Mouse (Mus musculus): ENCODE measurements around the gene Klk7. TPM values are rescaled to one million over a fixed set of nuclear protein-coding genes. Genes with fewer than 3 reads are reported as not detected.

Gene Klk7
- polyA plus RNA-seq, 1 experiment from 2014 or later, result not detected

- Histone ChIP-seq H3K9ac (ENCODE audit: low read depth, low read length) (no peak overlapping the region), H3K4me3 (ENCODE audit: low read length) (no peak overlapping the region), H3K27me3 (replicated peaks; ENCODE audit: control insufficient read depth, insufficient read depth, low read length) (no peaks in the 10 kb centered on the region), H3K4me2 (ENCODE audit: low read depth, low read length) (no peak overlapping the region), H3K27ac (ENCODE audit: low read length) (no peak overlapping the region), H3K9me3 (ENCODE audit: control insufficient read depth, low read length) (no peaks in the 10 kb centered on the region), H3K36me3 (ENCODE audit: control insufficient read depth, insufficient read depth, low read length) (no peaks in the 10 kb centered on the region), H3K4me1 (ENCODE audit: control insufficient read depth, insufficient read depth, low read length) (no peaks in the 10 kb centered on the region)
- WGBS, result 66% methylated on average over 2 of the region's 2 CpGs
- ATAC-seq, result no peak
Observed at GRCm38 (mm10) chr7:43789295-43789694, 21.8 kb upstream of the Klk7 start.

- Histone ChIP-seq H3K4me2 (ENCODE audit: low read depth, low read length) (no peak within 1 kb of the TSS), H3K27me3 (replicated peaks; ENCODE audit: control insufficient read depth, insufficient read depth, low read length) (0 out of 2 replicates have a peak, but pooled peaks cover 3% of the 10 kb centered on the region), H3K9me3 (ENCODE audit: control insufficient read depth, low read length) (no peaks in the 10 kb centered on the region), H3K36me3 (ENCODE audit: control insufficient read depth, insufficient read depth, low read length) (no peaks in the 10 kb centered on the region), H3K4me3 (ENCODE audit: low read length) (no peak within 1 kb of the TSS), H3K9ac (ENCODE audit: low read depth, low read length) (no peak within 1 kb of the TSS), H3K4me1 (ENCODE audit: control insufficient read depth, insufficient read depth, low read length) (peaks cover 4% of the 10 kb centered on the region), H3K27ac (ENCODE audit: low read length) (no peak within 1 kb of the TSS)
- no peak for ATAC-seq
- 74% methylated on average over 7 of the region's 7 CpGs for WGBS
Observed at GRCm38 (mm10) chr7:43791591-43791990, 19.5 kb upstream of the Klk7 start, which contains the start of gene Klk9. TSS of gene Klk9 (plus strand) at chr7:43791891.

- Histone ChIP-seq H3K9me3 (ENCODE audit: control insufficient read depth, low read length) (no peaks in the 10 kb centered on the region), H3K4me2 (ENCODE audit: low read depth, low read length) (peak overlapping the region; percentile 88), H3K36me3 (ENCODE audit: control insufficient read depth, insufficient read depth, low read length) (no peaks in the 10 kb centered on the region), H3K4me1 (ENCODE audit: control insufficient read depth, insufficient read depth, low read length) (peaks cover 8% of the 10 kb centered on the region), H3K9ac (ENCODE audit: low read depth, low read length) (no peak overlapping the region; the same call in 1 of the 2 replicates), H3K27me3 (replicated peaks; ENCODE audit: control insufficient read depth, insufficient read depth, low read length) (0 out of 2 replicates have a peak, but pooled peaks cover 3% of the 10 kb centered on the region), H3K4me3 (ENCODE audit: low read length) (peak overlapping the region; percentile 57), H3K27ac (ENCODE audit: low read length) (no peak overlapping the region)
- 8% methylated on average over 8 of the region's 8 CpGs for WGBS
- 0 out of 2 replicates have a peak, but pooled peaks have one; percentile 14 for ATAC-seq
Observed at GRCm38 (mm10) chr7:43796355-43796754, 14.7 kb upstream of the Klk7 start.

- Histone ChIP-seq H3K9ac (ENCODE audit: low read depth, low read length) (peak within 1 kb of the TSS; percentile 58; the same call in 1 of the 2 replicates), H3K27ac (ENCODE audit: low read length) (no peak within 1 kb of the TSS), H3K36me3 (ENCODE audit: control insufficient read depth, insufficient read depth, low read length) (no peaks in the 10 kb centered on the region), H3K9me3 (ENCODE audit: control insufficient read depth, low read length) (no peaks in the 10 kb centered on the region), H3K27me3 (replicated peaks; ENCODE audit: control insufficient read depth, insufficient read depth, low read length) (0 out of 2 replicates have a peak, but pooled peaks cover 3% of the 10 kb centered on the region), H3K4me3 (ENCODE audit: low read length) (peak within 1 kb of the TSS; percentile 57), H3K4me2 (ENCODE audit: low read depth, low read length) (peak within 1 kb of the TSS; percentile 88), H3K4me1 (ENCODE audit: control insufficient read depth, insufficient read depth, low read length) (peaks cover 8% of the 10 kb centered on the region)
- ATAC-seq, result peak; percentile 57; the same call in 1 of the 2 replicates
- under 1% methylated on average over 28 of the region's 28 CpGs for WGBS
Observed at GRCm38 (mm10) chr7:43797333-43797769, 13.7 kb upstream of the Klk7 start, which contains the start of gene Klk8. TSS of gene Klk8 (plus strand) at chr7:43797577.

GRCm38 (mm10) chr7:43797844-43798462, 13.1 kb upstream of the Klk7 start:
- 35% methylated on average over 13 of the region's 13 CpGs for WGBS
- Histone ChIP-seq H3K27me3 (replicated peaks; ENCODE audit: control insufficient read depth, insufficient read depth, low read length) (0 out of 2 replicates have a peak, but pooled peaks cover 3% of the 10 kb centered on the region), H3K4me1 (ENCODE audit: control insufficient read depth, insufficient read depth, low read length) (peaks cover 8% of the 10 kb centered on the region), H3K4me3 (ENCODE audit: low read length) (peak overlapping the region; percentile 57), H3K36me3 (ENCODE audit: control insufficient read depth, insufficient read depth, low read length) (no peaks in the 10 kb centered on the region), H3K9me3 (ENCODE audit: control insufficient read depth, low read length) (no peaks in the 10 kb centered on the region), H3K4me2 (ENCODE audit: low read depth, low read length) (peak overlapping the region; percentile 88), H3K27ac (ENCODE audit: low read length) (no peak overlapping the region), H3K9ac (ENCODE audit: low read depth, low read length) (peak overlapping the region; percentile 58; the same call in 1 of the 2 replicates)
- 0 out of 2 replicates have a peak, but pooled peaks have one; percentile 16 for ATAC-seq

- Histone ChIP-seq H3K4me1 (ENCODE audit: control insufficient read depth, insufficient read depth, low read length) (peaks cover 8% of the 10 kb centered on the region), H3K27me3 (replicated peaks; ENCODE audit: control insufficient read depth, insufficient read depth, low read length) (0 out of 2 replicates have a peak, but pooled peaks cover 3% of the 10 kb centered on the region), H3K4me3 (ENCODE audit: low read length) (no peak overlapping the region), H3K36me3 (ENCODE audit: control insufficient read depth, insufficient read depth, low read length) (no peaks in the 10 kb centered on the region), H3K4me2 (ENCODE audit: low read depth, low read length) (no peak overlapping the region), H3K9me3 (ENCODE audit: control insufficient read depth, low read length) (no peaks in the 10 kb centered on the region), H3K27ac (ENCODE audit: low read length) (no peak overlapping the region), H3K9ac (ENCODE audit: low read depth, low read length) (no peak overlapping the region)
- no peak for ATAC-seq
- 77% methylated on average over 7 of the region's 7 CpGs for WGBS
Observed at GRCm38 (mm10) chr7:43799876-43800275, 11.2 kb upstream of the Klk7 start.

GRCm38 (mm10) chr7:43815211-43815610, 4.1 kb downstream of the Klk7 start:
- H3K4me1 ChIP-seq (ENCODE audit: control insufficient read depth, insufficient read depth, low read length), result no peaks in the 10 kb centered on the region
- whole genome bisulfite sequencing, result 88% methylated on average over 7 of the region's 7 CpGs
- no peaks in the 10 kb centered on the region for H3K36me3 ChIP-seq (ENCODE audit: control insufficient read depth, insufficient read depth, low read length)

GRCm38 (mm10) chr7:43816746-43817145, 5.7 kb downstream of the Klk7 start:
- no peak for ATAC-seq
- H3K4me3 ChIP-seq (ENCODE audit: low read length), result no peak overlapping the region
- no peak overlapping the region for H3K4me2 ChIP-seq (ENCODE audit: low read depth, low read length)
- no peaks in the 10 kb centered on the region for H3K36me3 ChIP-seq (ENCODE audit: control insufficient read depth, insufficient read depth, low read length)
- H3K4me1 ChIP-seq (ENCODE audit: control insufficient read depth, insufficient read depth, low read length), result no peaks in the 10 kb centered on the region
- no peaks in the 10 kb centered on the region for H3K27me3 ChIP-seq (replicated peaks; ENCODE audit: control insufficient read depth, insufficient read depth, low read length)
- H3K27ac ChIP-seq (ENCODE audit: low read length), result no peak overlapping the region
- H3K9me3 ChIP-seq (ENCODE audit: control insufficient read depth, low read length), result no peaks in the 10 kb centered on the region
- H3K9ac ChIP-seq (ENCODE audit: low read depth, low read length), result no peak overlapping the region

More at GRCm38 (mm10) chr7:43815211-43815610, 4.1 kb downstream of the Klk7 start:
- Histone ChIP-seq H3K4me3 (ENCODE audit: low read length) (no peak overlapping the region), H3K9me3 (ENCODE audit: control insufficient read depth, low read length) (no peaks in the 10 kb centered on the region), H3K27ac (ENCODE audit: low read length) (no peak overlapping the region), H3K4me2 (ENCODE audit: low read depth, low read length) (no peak overlapping the region), H3K27me3 (replicated peaks; ENCODE audit: control insufficient read depth, insufficient read depth, low read length) (no peaks in the 10 kb centered on the region), H3K9ac (ENCODE audit: low read depth, low read length) (no peak overlapping the region)
- ATAC-seq, result no peak

GRCm38 (mm10) chr7:43821581-43821980, 10.5 kb downstream of the Klk7 start:
- no peaks in the 10 kb centered on the region for H3K27me3 ChIP-seq (replicated peaks; ENCODE audit: control insufficient read depth, insufficient read depth, low read length)
- H3K4me1 ChIP-seq (ENCODE audit: control insufficient read depth, insufficient read depth, low read length), result no peaks in the 10 kb centered on the region
- H3K9ac ChIP-seq (ENCODE audit: low read depth, low read length), result no peak overlapping the region
- 88% methylated on average over 7 of the region's 7 CpGs for WGBS
- ATAC-seq, result no peak
- H3K9me3 ChIP-seq (ENCODE audit: control insufficient read depth, low read length), result no peaks in the 10 kb centered on the region
- no peaks in the 10 kb centered on the region for H3K36me3 ChIP-seq (ENCODE audit: control insufficient read depth, insufficient read depth, low read length)
- H3K27ac ChIP-seq (ENCODE audit: low read length), result no peak overlapping the region
- no peak overlapping the region for H3K4me2 ChIP-seq (ENCODE audit: low read depth, low read length)
- H3K4me3 ChIP-seq (ENCODE audit: low read length), result no peak overlapping the region
